Mouse (Mus musculus): ENCODE measurements around the gene Rabggtb. TPM values are rescaled to one million over a fixed set of nuclear protein-coding genes. Genes with fewer than 3 reads are reported as not detected.

Rabggtb gene
- total and polyA plus RNA-seq, 3 experiments = 223 to 316 (median 256) TPM

- TF ChIP-seq MAX (IDR thresholded peaks at IDR 0.05; ENCODE audit: low read length) (0 out of 2 replicates have a peak, but pooled peaks have one; percentile 17), SMC3 (IDR thresholded peaks at IDR 0.05; ENCODE audit: low read depth, low read length) (no peak), JUND (conservative IDR thresholded peaks at IDR 0.05; ENCODE audit: low read depth, low read length) (no peak), CTCF (conservative IDR thresholded peaks at IDR 0.05 in 1 of 2, IDR thresholded peaks at IDR 0.05 in 1 of 2; ENCODE audit: low read depth in 2 of 2, low read length in 2 of 2) (no peak), ZC3H11A (IDR thresholded peaks at IDR 0.05; ENCODE audit: low read depth, low read length) (no peak), ETS1 (conservative IDR thresholded peaks at IDR 0.05; ENCODE audit: low read depth, low read length) (no peak), KAT2A (IDR thresholded peaks at IDR 0.05; ENCODE audit: insufficient replicate concordance, low read length) (no peak), USF1 (IDR thresholded peaks at IDR 0.05; ENCODE audit: low read depth, low read length) (no peak), EP300 (IDR thresholded peaks at IDR 0.05; ENCODE audit: low read length) (no peak), PAX5 (IDR thresholded peaks at IDR 0.05; ENCODE audit: low read length) (no peak), CHD2 (IDR thresholded peaks at IDR 0.05; ENCODE audit: low read length) (no peak; the same call in 1 of the 2 replicates)
These were observed 7.3 kb downstream of the Rabggtb start (continued) for GRCm38 (mm10) chr3:153905251-153906135.

GRCm38 (mm10) chr3:153904586-153904985 lies 8.2 kb downstream of the Rabggtb start:
- peak; percentile 89 for DNase-seq (ENCODE audit: extremely low read depth)

More at GRCm38 (mm10) chr3:153904586-153904985, 8.2 kb downstream of the Rabggtb start:
- in situ Hi-C loops (cut with MboI; ENCODE audit: low pct_ligation_motif_present, low pct_unique_long_range_greater_than_20kb, low sequenced_read_pairs) (no loop called here), dilution Hi-C loops (cut with MboI; ENCODE audit: extremely low pct_ligation_motif_present, extremely low pct_unique_long_range_greater_than_20kb, low sequenced_read_pairs) (no loop called here)
- H3K4me2 ChIP-seq (ENCODE audit: insufficient read depth, low read depth, poor library complexity, severe bottlenecking) = no peak overlapping the region
- H3K4me1 ChIP-seq (ENCODE audit: control insufficient read depth in 1 of 2, insufficient read depth in 2 of 2) = peaks cover 3 to 41% of the 10 kb centered on the region in 2 experiments
- H3K79me2 ChIP-seq (replicated peaks; ENCODE audit: control insufficient read depth, extremely low read depth, insufficient read depth, poor library complexity, severe bottlenecking) = peaks cover 23% of the 10 kb centered on the region
- no peak overlapping the region for H3K4me3 ChIP-seq (replicated peaks in 1 of 3; ENCODE audit: low read depth in 2 of 3, low read length in 2 of 3, poor library complexity in 1 of 3)
- TF ChIP-seq ELF1 (IDR thresholded peaks at IDR 0.05; ENCODE audit: low read depth, low read length) (peak; percentile 38; the same call in 1 of the 2 replicates), MEF2A (IDR thresholded peaks at IDR 0.05; ENCODE audit: borderline replicate concordance, low read depth, low read length) (peak; percentile 37; the same call in 1 of the 2 replicates), MYC (IDR thresholded peaks at IDR 0.05; ENCODE audit: low read depth, low read length) (peak; percentile 68; the same call in 1 of the 2 replicates), MXI1 (IDR thresholded peaks at IDR 0.05; ENCODE audit: low read depth, low read length) (0 out of 2 replicates have a peak, but pooled peaks have one; percentile 39), TCF12 (IDR thresholded peaks at IDR 0.05; ENCODE audit: low read depth, low read length) (peak; percentile 39; the same call in 1 of the 2 replicates), USF1 (IDR thresholded peaks at IDR 0.05; ENCODE audit: low read depth, low read length) (no peak), SIN3A (IDR thresholded peaks at IDR 0.05; ENCODE audit: low read length) (no peak), MAX (IDR thresholded peaks at IDR 0.05; ENCODE audit: low read length) (peak; percentile 54; the same call in 1 of the 2 replicates), ETS1 (conservative IDR thresholded peaks at IDR 0.05; ENCODE audit: low read depth, low read length) (no peak), RAD21 (IDR thresholded peaks at IDR 0.05; ENCODE audit: low read depth, low read length) (peak; percentile 50), MAFK (IDR thresholded peaks at IDR 0.05; ENCODE audit: insufficient replicate concordance, low read length) (no peak), CTCF (conservative IDR thresholded peaks at IDR 0.05 in 1 of 2, IDR thresholded peaks at IDR 0.05 in 1 of 2; ENCODE audit: low read depth in 2 of 2, low read length in 2 of 2) (peak; percentile 76 to 79), CHD2 (IDR thresholded peaks at IDR 0.05; ENCODE audit: low read length) (peak; percentile 26), ZMIZ1 (IDR thresholded peaks at IDR 0.05; ENCODE audit: low read depth, low read length) (0 out of 2 replicates have a peak, but pooled peaks have one; percentile 25), CHD1 (IDR thresholded peaks at IDR 0.05; ENCODE audit: low read depth, low read length) (no peak), POLR2AphosphoS2 (IDR thresholded peaks at IDR 0.05; ENCODE audit: low read depth, low read length) (peak; percentile 82), POLR2A (IDR thresholded peaks at IDR 0.05; ENCODE audit: low read depth, low read length) (peak; percentile 60), ZNF384 (IDR thresholded peaks at IDR 0.05; ENCODE audit: low read depth, low read length) (no peak), KAT2A (IDR thresholded peaks at IDR 0.05; ENCODE audit: insufficient replicate concordance, low read length) (no peak), RCOR1 (conservative IDR thresholded peaks at IDR 0.05; ENCODE audit: low read depth, low read length) (no peak), USF2 (conservative IDR thresholded peaks at IDR 0.05; ENCODE audit: low read depth, low read length) (no peak; the same call in 1 of the 2 replicates), MAZ (IDR thresholded peaks at IDR 0.05; ENCODE audit: low read depth, low read length) (no peak), IRF4 (IDR thresholded peaks at IDR 0.05; ENCODE audit: low read depth, low read length) (0 out of 2 replicates have a peak, but pooled peaks have one; percentile 33), SMC3 (IDR thresholded peaks at IDR 0.05; ENCODE audit: low read depth, low read length) (peak; percentile 42)
- peaks cover 52 to 71% of the 10 kb centered on the region in 2 experiments for H3K36me3 ChIP-seq (replicated peaks in 1 of 2; ENCODE audit: control insufficient read depth in 1 of 2, insufficient read depth in 1 of 2, low read length in 1 of 2)
- H3K27ac ChIP-seq (ENCODE audit: insufficient read depth, low read depth) = no peak overlapping the region
- H3K9me3 ChIP-seq (replicated peaks; ENCODE audit: low read length) = no peaks in the 10 kb centered on the region
- no peaks in the 10 kb centered on the region for H3K27me3 ChIP-seq (replicated peaks)
- no peak overlapping the region for H3K9ac ChIP-seq (ENCODE audit: insufficient read depth, low read depth)

Measured in CH12.LX (cell line).